Mouse (Mus musculus) layer of hippocampus, adult 2 months (tissue): Measurements from ENCODE around the gene Calhm1. TPM values are rescaled to one million over a fixed set of nuclear protein-coding genes. Genes with fewer than 3 reads are reported as not detected.
A peak's percentile ranks its signal among the peaks of the same experiment; 100 is the strongest.

Source experiments
- DNase-seq, 2 experiments: peaks; one replicate each; pipeline ENCODE4 v3.0.0; 2022; ENCODE audit warnings: low spot score in 2 of 2
- H3K27ac ChIP-seq: fragments of 200-600 bp; 2 replicates; pipeline ENCODE4 v1.8.1; 2022
- H3K4me3 ChIP-seq: fragments of 200-600 bp; 2 replicates; pipeline ENCODE4 v1.8.1; 2022; ENCODE audit warnings: mild to moderate bottlenecking
- CTCF ChIP-seq: fragments of 200-600 bp; conservative IDR thresholded peaks from 2 replicates; pipeline ENCODE4 v1.8.1; 2022; ENCODE audit warnings: antibody characterized with exemption, mild to moderate bottlenecking, moderate library complexity
- total RNA-seq, 2 experiments: library from RNA; stranded (reverse); gene quantifications; 2 replicates each; pipeline ENCODE4 v1.2.3; 2021

The Calhm1 gene
- total RNA-seq, 2 experiments from 2014 or later, result not detected

DNA sequence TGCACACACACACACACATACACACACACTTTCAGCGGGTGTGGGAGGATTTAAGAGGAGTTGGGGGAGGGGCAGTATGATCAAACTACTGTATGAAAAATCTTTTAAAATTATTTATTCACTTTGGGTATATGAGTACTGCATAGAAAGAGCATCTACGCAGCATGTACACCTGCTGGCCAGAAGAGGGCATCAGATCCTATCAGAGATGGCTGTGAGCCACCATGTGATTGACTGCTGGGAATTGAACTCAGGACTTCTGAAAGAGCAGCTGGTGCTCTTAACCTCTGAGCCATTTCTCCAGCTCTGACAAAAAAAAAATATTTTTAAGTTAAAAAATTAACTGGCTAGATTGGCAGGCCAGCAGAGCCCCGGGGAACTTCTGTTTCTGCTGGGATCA, 30.5 kb upstream of the Calhm1 start:
- peak; percentile 80 for TF ChIP-seq CTCF
- H3K4me3 ChIP-seq, result no peak overlapping the region
- no peak for DNase-seq
- no peak overlapping the region for H3K27ac ChIP-seq

DNA sequence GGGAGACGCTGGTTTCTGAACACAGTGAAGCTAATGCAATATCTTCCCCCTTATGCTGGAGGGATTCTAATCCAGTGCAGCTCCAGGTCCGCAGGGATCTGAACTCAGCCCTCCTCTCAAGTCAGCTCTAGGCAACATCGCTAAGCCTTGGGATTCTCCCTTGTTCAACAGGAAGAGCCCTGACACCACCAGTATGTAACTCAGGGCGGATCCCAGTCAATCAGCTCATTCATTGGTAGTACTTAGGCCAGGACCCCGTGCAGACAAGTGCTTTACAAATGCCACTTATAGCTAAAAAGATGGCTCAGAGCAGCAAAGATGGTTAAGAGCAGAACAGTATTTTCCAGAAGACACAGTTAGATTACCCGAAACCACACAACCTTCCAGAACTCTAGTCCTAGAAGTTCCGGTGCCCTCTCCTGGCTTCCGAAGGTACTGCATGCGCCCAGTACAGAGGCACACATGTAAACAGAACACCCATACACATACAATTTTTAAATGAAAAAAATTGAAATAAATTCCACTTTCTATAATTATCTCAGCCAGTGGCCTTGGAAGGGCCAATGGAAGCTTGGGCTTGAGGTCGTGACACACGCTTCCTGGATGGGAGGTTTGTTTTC, 24.8 kb upstream of the Calhm1 start:
- Histone ChIP-seq H3K4me3 (peak overlapping the region; percentile 28; the same call in 1 of the 2 replicates), H3K27ac (no peak overlapping the region)
- DNase-seq, result peak; percentile 78 to 92
- TF ChIP-seq CTCF, result peak; percentile 97

DNA sequence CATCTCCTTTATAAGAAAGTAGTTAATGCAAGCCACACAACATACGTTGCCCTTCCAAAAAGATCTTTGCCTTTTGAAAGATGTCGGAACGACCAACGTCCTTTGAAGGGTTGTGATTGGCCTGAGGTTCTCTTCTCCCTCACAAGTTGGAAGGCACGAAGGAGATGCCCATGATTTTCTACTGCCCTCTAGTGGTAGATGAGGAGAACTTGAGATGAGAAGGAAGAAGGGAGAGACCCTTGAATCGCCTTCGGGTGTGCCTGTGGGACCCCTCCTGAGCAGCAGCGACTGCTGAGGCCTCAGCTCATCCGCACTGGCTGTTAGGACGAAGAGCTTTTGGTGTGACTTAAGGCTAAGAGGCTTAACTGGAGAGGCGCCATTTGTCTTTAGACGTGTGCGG, 24.2 kb upstream of the Calhm1 start:
- no peak for DNase-seq
- peak overlapping the region; percentile 28; the same call in 1 of the 2 replicates for H3K4me3 ChIP-seq
- no peak overlapping the region for H3K27ac ChIP-seq
- peak; percentile 95 for TF ChIP-seq CTCF

DNA sequence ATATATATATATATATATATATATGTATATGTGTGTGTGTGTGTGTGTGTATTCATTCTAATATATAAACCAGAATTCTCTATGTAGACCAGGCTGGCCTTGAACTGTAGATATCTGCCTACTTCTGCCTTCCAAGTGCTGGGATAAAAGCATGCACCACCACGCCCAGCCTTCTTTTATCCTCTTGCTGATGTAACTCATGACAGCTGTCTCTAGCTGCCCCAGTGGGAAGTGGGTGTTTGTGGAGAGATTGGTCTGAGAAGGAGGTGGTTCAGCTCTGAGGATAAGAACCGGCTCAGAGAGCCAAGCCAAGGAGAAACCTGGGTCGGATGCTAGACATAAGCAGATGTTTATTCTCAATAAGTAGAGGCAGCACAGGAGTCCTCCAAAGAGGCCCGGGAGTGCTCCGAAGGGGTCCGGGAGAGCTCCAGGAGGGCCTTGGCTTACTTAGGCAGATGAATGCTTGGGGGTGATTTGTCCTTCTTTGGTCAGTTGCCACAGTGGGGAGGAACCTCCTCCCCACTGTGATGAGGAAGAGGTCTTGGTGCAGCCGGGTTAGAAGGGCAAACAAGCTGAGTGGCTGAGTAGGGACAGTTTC, 23.7 kb upstream of the Calhm1 start:
- no peak for TF ChIP-seq CTCF
- no peak for DNase-seq
- H3K4me3 ChIP-seq, result no peak overlapping the region
- no peak overlapping the region for H3K27ac ChIP-seq

DNA sequence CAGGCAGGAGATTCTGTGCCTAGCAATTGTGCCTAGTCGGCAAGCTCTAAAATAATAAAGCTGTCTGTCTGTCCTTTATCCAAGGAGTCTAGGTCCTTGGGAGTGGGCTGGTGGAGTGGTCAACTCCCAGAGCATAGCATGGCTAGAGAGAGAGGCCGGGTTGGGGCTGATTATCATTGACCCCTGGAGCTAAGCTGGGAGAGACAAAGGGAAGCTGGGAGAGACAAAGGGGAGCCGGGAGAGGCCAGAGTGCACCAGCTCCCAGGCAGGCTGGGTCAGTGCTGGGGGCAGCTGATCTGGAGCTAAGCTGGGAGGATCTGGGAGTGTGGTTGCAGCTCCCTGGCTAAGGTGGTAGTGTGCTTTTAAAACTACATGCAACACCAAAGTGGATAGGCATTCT, 22.7 kb upstream of the Calhm1 start:
- no peak for TF ChIP-seq CTCF
- no peak for DNase-seq
- Histone ChIP-seq H3K4me3 (no peak overlapping the region), H3K27ac (no peak overlapping the region)

DNA sequence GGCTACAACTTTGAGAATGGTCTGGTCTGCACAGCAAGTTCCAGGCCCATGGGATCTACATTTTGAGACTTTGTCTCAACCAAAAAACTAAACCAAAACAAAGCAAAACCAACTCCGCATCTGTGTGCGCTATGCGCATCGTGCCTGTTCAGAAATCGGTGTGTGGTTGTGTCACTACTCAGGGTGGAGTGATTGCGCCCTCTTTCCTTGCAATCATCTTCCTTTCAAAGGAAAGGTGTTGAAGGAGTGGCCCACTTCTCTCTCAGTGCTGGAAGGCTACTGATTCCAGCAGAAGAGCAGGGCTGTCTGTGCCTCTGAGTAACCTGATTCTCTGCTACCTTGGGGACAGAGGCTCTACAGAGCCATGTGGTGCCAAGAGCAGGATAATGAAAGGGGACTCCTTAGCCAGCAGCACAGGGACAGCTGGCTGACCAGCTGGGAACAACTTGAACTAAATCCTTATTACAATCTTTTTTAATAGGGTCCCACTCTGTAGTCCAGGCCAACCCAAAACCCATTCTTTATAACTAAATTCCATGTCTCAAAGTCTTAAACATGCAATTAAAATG, 19.2 kb upstream of the Calhm1 start:
- TF ChIP-seq CTCF, result no peak
- Histone ChIP-seq H3K27ac (no peak overlapping the region), H3K4me3 (no peak overlapping the region)
- no peak for DNase-seq

DNA sequence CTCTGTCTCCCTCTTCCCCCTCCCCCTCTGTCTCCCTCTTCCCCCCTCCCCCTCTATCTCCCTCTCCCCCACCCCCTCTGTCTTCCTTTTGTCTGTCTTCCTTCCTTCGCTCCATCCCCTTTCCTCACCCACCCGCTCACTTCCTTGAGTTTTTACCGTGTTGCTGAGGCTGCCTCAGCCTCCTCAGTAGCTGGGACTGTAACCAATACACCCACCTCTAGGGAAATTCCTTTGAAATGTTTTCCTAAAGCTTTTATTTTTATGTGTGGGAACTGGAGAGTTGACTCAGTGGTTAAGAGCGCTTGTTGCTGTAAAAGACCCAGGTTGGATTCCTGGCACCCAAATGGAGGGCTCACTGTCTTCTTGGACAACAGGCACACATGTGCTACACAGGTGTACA, 17.6 kb upstream of the Calhm1 start:
- Histone ChIP-seq H3K4me3 (no peak overlapping the region), H3K27ac (no peak overlapping the region)
- no peak for DNase-seq
- TF ChIP-seq CTCF, result no peak

DNA sequence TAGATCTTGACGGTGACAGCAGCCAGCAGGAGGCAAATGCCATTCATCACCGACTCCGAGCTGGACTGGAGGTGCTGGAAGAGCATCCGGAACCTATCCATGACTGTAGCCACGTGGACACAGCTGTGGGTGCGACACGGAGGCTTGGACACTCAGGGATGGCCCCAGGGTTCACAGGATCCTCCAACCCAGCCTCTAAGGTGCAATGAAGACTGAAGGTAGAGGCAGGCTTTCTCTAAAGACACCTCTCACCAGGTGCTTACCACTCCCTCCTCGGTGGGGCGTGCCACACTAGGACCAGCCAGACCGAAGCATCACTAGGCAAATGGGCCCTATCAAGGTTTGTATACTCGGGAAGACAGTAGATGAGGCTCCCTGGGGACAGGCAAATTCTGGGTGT, 13.6 kb upstream of the Calhm1 start, which contains the start of gene Calhm3:
Calhm3 (minus strand) TSS at position 101 of the 400 bp plus-strand sequence.
- DNase-seq, result no peak
- Histone ChIP-seq H3K4me3 (no peak within 1 kb of the TSS), H3K27ac (no peak within 1 kb of the TSS)
- no peak for TF ChIP-seq CTCF

DNA sequence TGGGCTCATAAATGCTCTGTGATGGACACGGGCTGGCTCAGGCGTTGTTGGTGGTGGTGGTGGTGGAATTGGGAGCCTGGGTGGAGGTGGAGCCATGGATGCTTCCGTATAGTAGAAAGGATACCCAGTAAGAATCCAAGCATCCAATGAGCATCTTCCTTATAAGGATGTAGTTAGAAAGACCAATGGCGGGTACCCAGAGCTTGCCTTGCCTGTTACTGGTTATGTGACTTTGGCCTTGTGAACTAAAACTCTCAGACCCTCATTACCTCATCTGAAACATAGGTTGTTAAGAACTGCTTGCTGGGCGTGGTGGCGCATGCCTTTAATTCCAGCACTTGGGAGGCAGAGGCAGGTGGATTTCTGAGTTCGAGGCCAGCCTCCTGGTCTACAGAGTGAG, 9.7 kb upstream of the Calhm1 start:
- no peak for DNase-seq
- TF ChIP-seq CTCF, result no peak
- H3K27ac ChIP-seq, result no peak overlapping the region
- H3K4me3 ChIP-seq, result no peak overlapping the region

DNA sequence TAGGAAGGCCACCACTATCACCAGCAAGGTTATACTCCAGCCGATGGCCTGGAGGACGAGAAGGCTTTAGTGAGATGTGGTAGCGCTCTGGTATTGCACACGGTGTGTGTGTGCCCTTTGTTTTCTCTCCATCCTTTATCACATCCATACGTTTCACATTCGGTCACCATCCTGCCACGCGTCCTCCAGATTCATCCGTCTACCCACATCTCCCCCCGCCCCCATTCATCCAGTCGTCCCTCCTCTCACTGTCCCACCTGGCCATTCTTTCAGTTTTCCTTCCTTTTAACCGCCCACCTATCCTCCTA, 8.0 kb upstream of the Calhm1 start:
- Histone ChIP-seq H3K4me3 (peak overlapping the region; percentile 46; the same call in 1 of the 2 replicates), H3K27ac (peak overlapping the region; percentile 46; the same call in 1 of the 2 replicates)
- DNase-seq, result no peak
- TF ChIP-seq CTCF, result no peak; the same call in 1 of the 2 replicates

DNA sequence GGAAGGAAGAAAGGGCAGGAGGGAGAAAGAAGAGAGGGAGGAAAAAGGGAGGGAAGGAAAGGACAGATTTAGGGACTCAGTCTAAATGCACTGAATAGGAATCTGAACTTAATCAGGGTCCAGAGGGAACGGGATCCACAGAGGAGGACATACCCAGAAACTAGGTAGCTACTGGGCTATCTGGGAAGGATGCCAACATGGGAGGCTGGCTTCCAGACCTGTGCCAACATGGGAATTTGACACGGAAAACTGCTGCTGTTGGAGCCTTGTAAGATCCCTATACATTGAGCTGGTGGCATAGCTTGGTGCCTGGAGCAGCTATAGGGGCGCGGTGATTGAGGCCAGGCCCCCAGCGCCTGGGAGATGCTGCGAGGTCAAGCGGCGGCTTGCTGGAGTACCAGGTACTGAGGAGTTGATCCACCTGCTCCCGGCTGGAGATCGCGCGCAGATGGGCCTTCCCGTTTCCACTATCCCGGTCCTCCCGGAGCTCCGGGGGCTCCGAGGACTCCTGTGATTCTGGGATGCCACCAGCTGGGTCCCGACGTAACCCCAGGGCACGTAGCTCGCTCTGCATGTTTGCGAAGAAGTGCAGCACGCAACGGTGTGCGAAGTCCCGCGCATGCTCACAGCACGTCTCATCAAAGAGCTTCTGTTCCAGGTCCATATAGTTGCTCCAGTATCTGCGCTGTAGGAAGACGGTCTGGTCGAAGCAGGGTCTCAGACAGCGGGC, 7.4 kb upstream of the Calhm1 start:
- Histone ChIP-seq H3K27ac (peak overlapping the region; percentile 46; the same call in 1 of the 2 replicates), H3K4me3 (peak overlapping the region; percentile 46)
- DNase-seq, result peak in 1 of 2 experiments; percentile 37
- no peak for TF ChIP-seq CTCF

DNA sequence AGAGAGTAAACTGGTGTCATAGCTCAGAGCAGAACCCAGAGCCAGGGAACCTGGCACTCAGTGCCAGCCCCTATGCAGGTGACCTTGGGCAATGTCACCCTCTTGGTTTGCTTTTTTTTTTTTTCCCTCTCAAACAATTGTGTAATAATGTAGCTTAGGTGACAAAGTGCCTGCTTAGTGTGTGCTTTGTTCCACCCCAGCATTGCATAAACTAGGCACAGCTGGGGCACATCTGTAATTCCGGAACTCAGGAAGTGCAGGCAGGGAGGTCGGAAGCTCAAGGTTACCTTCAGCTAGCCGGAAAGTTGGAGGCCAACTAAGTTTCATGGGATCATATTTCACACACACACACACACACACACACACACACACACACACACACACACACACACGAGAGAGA, 5.8 kb upstream of the Calhm1 start:
- H3K27ac ChIP-seq, result no peak overlapping the region
- no peak overlapping the region for H3K4me3 ChIP-seq
- no peak for TF ChIP-seq CTCF
- DNase-seq, result no peak

DNA sequence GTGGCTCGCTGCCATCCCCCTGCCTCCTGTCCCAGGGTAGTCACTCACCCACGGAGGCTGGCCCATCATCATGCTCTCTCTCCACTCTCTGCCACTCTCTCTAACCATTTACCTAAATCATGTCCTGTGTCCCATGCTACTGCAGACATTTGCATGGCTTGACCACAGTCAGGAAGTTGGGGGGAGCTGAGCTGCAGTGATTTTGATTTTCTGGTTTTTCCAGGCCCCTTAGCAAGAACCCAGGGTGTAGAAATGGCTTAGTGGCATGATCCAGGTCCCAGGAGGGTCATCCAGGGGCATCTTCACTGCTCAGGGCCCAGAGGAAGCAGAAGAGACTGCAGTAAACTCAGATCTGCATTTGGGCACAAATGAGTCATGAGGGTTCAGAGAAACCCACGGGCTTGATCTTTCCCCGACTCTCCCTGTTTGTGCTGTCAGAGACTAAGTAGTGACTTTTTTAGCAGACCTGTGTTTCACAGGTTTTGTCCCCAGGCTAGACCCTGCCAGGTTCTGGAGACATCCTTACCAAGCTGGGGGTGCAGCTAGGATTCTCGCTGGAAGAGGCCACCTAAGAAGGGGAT, 4.3 kb upstream of the Calhm1 start:
- TF ChIP-seq CTCF, result no peak
- no peak overlapping the region for H3K4me3 ChIP-seq

More for the DNA sequence above, 4.3 kb upstream of the Calhm1 start:
- no peak overlapping the region for H3K27ac ChIP-seq
- DNase-seq, result no peak
